Mouse (Mus musculus): ENCODE measurements around the gene Fen1.

Fen1 gene

GRCm38 (mm10) chr19:10213796-10214471, 10.0 kb upstream of the Fen1 start:
- DNase-seq (ENCODE audit: low spot score) = no peak

GRCm38 (mm10) chr19:10210885-10211284, 6.9 kb upstream of the Fen1 start:
- no peak for DNase-seq (ENCODE audit: low spot score)

- no peak for DNase-seq (ENCODE audit: low spot score)
Measured at GRCm38 (mm10) chr19:10208851-10209250, 4.9 kb upstream of the Fen1 start.

- DNase-seq (ENCODE audit: low spot score) = no peak
Measured at GRCm38 (mm10) chr19:10205051-10205450, 1.1 kb upstream of the Fen1 start.

- peak; percentile 61 for DNase-seq (ENCODE audit: low spot score)
Measured at GRCm38 (mm10) chr19:10204616-10205001, 640 bp upstream of the Fen1 start.

- DNase-seq (ENCODE audit: low spot score) = peak; percentile 26
Measured at GRCm38 (mm10) chr19:10203146-10203847, 672 bp downstream of the Fen1 start.

- DNase-seq (ENCODE audit: low spot score) = peak; percentile 47
Measured at GRCm38 (mm10) chr19:10198723-10199122, 5.2 kb downstream of the Fen1 start.

GRCm38 (mm10) chr19:10198286-10198685, 5.7 kb downstream of the Fen1 start:
- DNase-seq (ENCODE audit: low spot score) = no peak

- DNase-seq (ENCODE audit: low spot score) = no peak
Measured at GRCm38 (mm10) chr19:10197130-10197529, 6.8 kb downstream of the Fen1 start.

GRCm38 (mm10) chr19:10195252-10195651, 8.7 kb downstream of the Fen1 start:
- DNase-seq (ENCODE audit: low spot score) = no peak

GRCm38 (mm10) chr19:10194337-10194736, 9.6 kb downstream of the Fen1 start:
- DNase-seq (ENCODE audit: low spot score) = no peak

GRCm38 (mm10) chr19:10191326-10191725, 12.6 kb downstream of the Fen1 start:
- DNase-seq (ENCODE audit: low spot score) = no peak

- peak; percentile 49 for DNase-seq (ENCODE audit: low spot score)
Measured at GRCm38 (mm10) chr19:10190796-10191195, 13.2 kb downstream of the Fen1 start.

- no peak for DNase-seq (ENCODE audit: low spot score)
Measured at GRCm38 (mm10) chr19:10189940-10190339, 14.0 kb downstream of the Fen1 start.

- DNase-seq (ENCODE audit: low spot score) = no peak
Measured at GRCm38 (mm10) chr19:10189022-10189421, 14.9 kb downstream of the Fen1 start.

GRCm38 (mm10) chr19:10188281-10188811, 15.6 kb downstream of the Fen1 start:
- no peak for DNase-seq (ENCODE audit: low spot score)

GRCm38 (mm10) chr19:10186569-10186968, 17.4 kb downstream of the Fen1 start:
- DNase-seq (ENCODE audit: low spot score) = no peak

- no peak for DNase-seq (ENCODE audit: low spot score)
Measured at GRCm38 (mm10) chr19:10185876-10186275, 18.1 kb downstream of the Fen1 start.

- no peak for DNase-seq (ENCODE audit: low spot score)
Measured at GRCm38 (mm10) chr19:10184096-10184495, 19.9 kb downstream of the Fen1 start.

GRCm38 (mm10) chr19:10183299-10183983, 20.5 kb downstream of the Fen1 start:
- peak; percentile 62 for DNase-seq (ENCODE audit: low spot score)

- DNase-seq (ENCODE audit: low spot score) = peak; percentile 90
Measured at GRCm38 (mm10) chr19:10182670-10183298, 21.2 kb downstream of the Fen1 start, which contains the start of gene Fads1. Gene Fads1, plus strand, starts transcription at chr19:10182888.

GRCm38 (mm10) chr19:10182142-10182541, 21.8 kb downstream of the Fen1 start:
- DNase-seq (ENCODE audit: low spot score) = no peak

Data from yolk sac, embryonic 10.5 days (tissue).